Mouse (Mus musculus): ENCODE data around the gene Rbm34. TPM values are rescaled to one million over a fixed set of nuclear protein-coding genes. Genes with fewer than 3 reads are reported as not detected.
A peak's percentile ranks its signal among the peaks of the same experiment; 100 is the strongest.

Rbm34 gene
- polyA plus RNA-seq, 1 experiment from 2014 or later = 22.0 TPM

- Histone ChIP-seq H3K4me1 (ENCODE audit: control insufficient read depth, insufficient read depth, low read length) (peaks cover 10% of the 10 kb centered on the region), H3K36me3 (ENCODE audit: control insufficient read depth, insufficient read depth, low read length) (peaks cover 4% of the 10 kb centered on the region; the same call in 1 of the 2 replicates), H3K9me3 (ENCODE audit: control insufficient read depth, low read length) (no peaks in the 10 kb centered on the region), H3K27ac (ENCODE audit: low read length) (peak overlapping the region; percentile 86), H3K4me3 (ENCODE audit: low read length) (peak overlapping the region; percentile 90), H3K4me2 (ENCODE audit: low read depth, low read length) (peak overlapping the region; percentile 73), H3K9ac (ENCODE audit: low read depth, low read length) (peak overlapping the region; percentile 95), H3K27me3 (replicated peaks; ENCODE audit: control insufficient read depth, insufficient read depth, low read length) (no peaks in the 10 kb centered on the region)
- under 1% methylated on average over 46 of the region's 46 CpGs for WGBS
- peak; percentile 72 for ATAC-seq
These were observed 25.8 kb downstream of the Rbm34 start for GRCm38 (mm10) chr8:126944781-126945691.

GRCm38 (mm10) chr8:126943565-126943964 is 27.3 kb downstream of the Rbm34 start:
- Histone ChIP-seq H3K9ac (ENCODE audit: low read depth, low read length) (peak overlapping the region; percentile 27; the same call in 1 of the 2 replicates), H3K36me3 (ENCODE audit: control insufficient read depth, insufficient read depth, low read length) (no peaks in the 10 kb centered on the region), H3K4me2 (ENCODE audit: low read depth, low read length) (peak overlapping the region; percentile 73), H3K9me3 (ENCODE audit: control insufficient read depth, low read length) (no peaks in the 10 kb centered on the region), H3K4me1 (ENCODE audit: control insufficient read depth, insufficient read depth, low read length) (peaks cover 10% of the 10 kb centered on the region), H3K27ac (ENCODE audit: low read length) (peak overlapping the region; percentile 33), H3K27me3 (replicated peaks; ENCODE audit: control insufficient read depth, insufficient read depth, low read length) (no peaks in the 10 kb centered on the region), H3K4me3 (ENCODE audit: low read length) (peak overlapping the region; percentile 90)
- ATAC-seq = no peak
- WGBS = 85% methylated on average over 7 of the region's 7 CpGs

- Histone ChIP-seq H3K36me3 (ENCODE audit: control insufficient read depth, insufficient read depth, low read length) (peaks cover 13% of the 10 kb centered on the region; the same call in 1 of the 2 replicates), H3K4me3 (ENCODE audit: low read length) (no peak overlapping the region)
- 87% methylated on average over 3 of the region's 3 CpGs for WGBS
These were observed 33.5 kb downstream of the Rbm34 start for GRCm38 (mm10) chr8:126937337-126937736.

GRCm38 (mm10) chr8:126935932-126936331 is 34.9 kb downstream of the Rbm34 start:
- peaks cover 13% of the 10 kb centered on the region; the same call in 1 of the 2 replicates for H3K36me3 ChIP-seq (ENCODE audit: control insufficient read depth, insufficient read depth, low read length)
- ATAC-seq = no peak
- no peak overlapping the region for H3K4me3 ChIP-seq (ENCODE audit: low read length)

More at GRCm38 (mm10) chr8:126937337-126937736, 33.5 kb downstream of the Rbm34 start:
- Histone ChIP-seq H3K27me3 (replicated peaks; ENCODE audit: control insufficient read depth, insufficient read depth, low read length) (no peaks in the 10 kb centered on the region), H3K9ac (ENCODE audit: low read depth, low read length) (no peak overlapping the region), H3K9me3 (ENCODE audit: control insufficient read depth, low read length) (no peaks in the 10 kb centered on the region), H3K4me1 (ENCODE audit: control insufficient read depth, insufficient read depth, low read length) (no peaks in the 10 kb centered on the region), H3K4me2 (ENCODE audit: low read depth, low read length) (no peak overlapping the region), H3K27ac (ENCODE audit: low read length) (no peak overlapping the region)
- no peak for ATAC-seq

GRCm38 (mm10) chr8:126935387-126935786 is 35.5 kb downstream of the Rbm34 start:
- Histone ChIP-seq H3K27me3 (replicated peaks; ENCODE audit: control insufficient read depth, insufficient read depth, low read length) (no peaks in the 10 kb centered on the region), H3K4me3 (ENCODE audit: low read length) (no peak overlapping the region), H3K9ac (ENCODE audit: low read depth, low read length) (no peak overlapping the region), H3K9me3 (ENCODE audit: control insufficient read depth, low read length) (no peaks in the 10 kb centered on the region), H3K36me3 (ENCODE audit: control insufficient read depth, insufficient read depth, low read length) (peaks cover 13% of the 10 kb centered on the region; the same call in 1 of the 2 replicates), H3K4me2 (ENCODE audit: low read depth, low read length) (no peak overlapping the region), H3K4me1 (ENCODE audit: control insufficient read depth, insufficient read depth, low read length) (no peaks in the 10 kb centered on the region), H3K27ac (ENCODE audit: low read length) (no peak overlapping the region)
- WGBS = 84% methylated on average over 2 of the region's 2 CpGs
- ATAC-seq = 0 out of 2 replicates have a peak, but pooled peaks have one; percentile 27

More at GRCm38 (mm10) chr8:126935932-126936331, 34.9 kb downstream of the Rbm34 start:
- Histone ChIP-seq H3K27me3 (replicated peaks; ENCODE audit: control insufficient read depth, insufficient read depth, low read length) (no peaks in the 10 kb centered on the region), H3K27ac (ENCODE audit: low read length) (no peak overlapping the region), H3K4me1 (ENCODE audit: control insufficient read depth, insufficient read depth, low read length) (no peaks in the 10 kb centered on the region), H3K4me2 (ENCODE audit: low read depth, low read length) (no peak overlapping the region), H3K9me3 (ENCODE audit: control insufficient read depth, low read length) (no peaks in the 10 kb centered on the region), H3K9ac (ENCODE audit: low read depth, low read length) (no peak overlapping the region)

GRCm38 (mm10) chr8:126932656-126933055 is 38.2 kb downstream of the Rbm34 start:
- no peak for ATAC-seq
- Histone ChIP-seq H3K27ac (ENCODE audit: low read length) (no peak overlapping the region), H3K36me3 (ENCODE audit: control insufficient read depth, insufficient read depth, low read length) (peaks cover 16% of the 10 kb centered on the region; the same call in 1 of the 2 replicates), H3K9me3 (ENCODE audit: control insufficient read depth, low read length) (no peaks in the 10 kb centered on the region), H3K4me1 (ENCODE audit: control insufficient read depth, insufficient read depth, low read length) (no peaks in the 10 kb centered on the region; the same call in 1 of the 2 replicates), H3K4me3 (ENCODE audit: low read length) (no peak overlapping the region), H3K4me2 (ENCODE audit: low read depth, low read length) (no peak overlapping the region), H3K27me3 (replicated peaks; ENCODE audit: control insufficient read depth, insufficient read depth, low read length) (no peaks in the 10 kb centered on the region), H3K9ac (ENCODE audit: low read depth, low read length) (no peak overlapping the region)
- whole genome bisulfite sequencing = 65% methylated on average over 1 of the region's 1 CpGs

GRCm38 (mm10) chr8:126932249-126932648 is 38.6 kb downstream of the Rbm34 start:
- WGBS = 81% methylated on average over 1 of the region's 1 CpGs
- Histone ChIP-seq H3K4me3 (ENCODE audit: low read length) (no peak overlapping the region), H3K4me1 (ENCODE audit: control insufficient read depth, insufficient read depth, low read length) (no peaks in the 10 kb centered on the region; the same call in 1 of the 2 replicates), H3K27ac (ENCODE audit: low read length) (no peak overlapping the region), H3K9ac (ENCODE audit: low read depth, low read length) (no peak overlapping the region), H3K9me3 (ENCODE audit: control insufficient read depth, low read length) (no peaks in the 10 kb centered on the region), H3K4me2 (ENCODE audit: low read depth, low read length) (no peak overlapping the region), H3K27me3 (replicated peaks; ENCODE audit: control insufficient read depth, insufficient read depth, low read length) (no peaks in the 10 kb centered on the region), H3K36me3 (ENCODE audit: control insufficient read depth, insufficient read depth, low read length) (peaks cover 16% of the 10 kb centered on the region; the same call in 1 of the 2 replicates)
- ATAC-seq = no peak

- ATAC-seq = no peak
- Histone ChIP-seq H3K9me3 (ENCODE audit: control insufficient read depth, low read length) (no peaks in the 10 kb centered on the region), H3K36me3 (ENCODE audit: control insufficient read depth, insufficient read depth, low read length) (peaks cover 13% of the 10 kb centered on the region; the same call in 1 of the 2 replicates), H3K9ac (ENCODE audit: low read depth, low read length) (no peak overlapping the region), H3K4me3 (ENCODE audit: low read length) (no peak overlapping the region), H3K27me3 (replicated peaks; ENCODE audit: control insufficient read depth, insufficient read depth, low read length) (no peaks in the 10 kb centered on the region), H3K4me2 (ENCODE audit: low read depth, low read length) (no peak overlapping the region), H3K27ac (ENCODE audit: low read length) (no peak overlapping the region), H3K4me1 (ENCODE audit: control insufficient read depth, insufficient read depth, low read length) (no peaks in the 10 kb centered on the region; the same call in 1 of the 2 replicates)
- 42% methylated on average over 2 of the region's 2 CpGs for WGBS
These were observed 39.2 kb downstream of the Rbm34 start for GRCm38 (mm10) chr8:126931720-126932119.

GRCm38 (mm10) chr8:126929607-126930161 is 41.2 kb downstream of the Rbm34 start:
- Histone ChIP-seq H3K4me1 (ENCODE audit: control insufficient read depth, insufficient read depth, low read length) (no peaks in the 10 kb centered on the region; the same call in 1 of the 2 replicates), H3K36me3 (ENCODE audit: control insufficient read depth, insufficient read depth, low read length) (0 out of 2 replicates have a peak, but pooled peaks cover 8% of the 10 kb centered on the region), H3K27me3 (replicated peaks; ENCODE audit: control insufficient read depth, insufficient read depth, low read length) (no peaks in the 10 kb centered on the region), H3K4me3 (ENCODE audit: low read length) (no peak overlapping the region), H3K9ac (ENCODE audit: low read depth, low read length) (no peak overlapping the region), H3K4me2 (ENCODE audit: low read depth, low read length) (no peak overlapping the region), H3K9me3 (ENCODE audit: control insufficient read depth, low read length) (no peaks in the 10 kb centered on the region), H3K27ac (ENCODE audit: low read length) (0 out of 2 replicates have a peak overlapping the region, but pooled peaks have one; percentile 17)
- peak; percentile 33 for ATAC-seq
- 83% methylated on average over 3 of the region's 3 CpGs for WGBS

Measured in intestine, embryonic 16.5 days (tissue).